Mouse (Mus musculus) gastrocnemius, adult 8-10 months (tissue): Measurements from ENCODE around the gene Tbx21. TPM values are rescaled to one million over a fixed set of nuclear protein-coding genes. Genes with fewer than 3 reads are reported as not detected.

Source experiments
- DNase-seq, 2 experiments: peaks; one replicate each; pipeline ENCODE4 v3.0.0; 2022; ENCODE audit warnings: low spot score in 2 of 2
- total RNA-seq, 4 experiments: library from RNA; stranded (reverse); gene quantifications; 2 replicates each; pipeline ENCODE4 v1.2.4; 2022

Gene Tbx21
- total RNA-seq, 4 experiments from 2014 or later, result 0.19 to 0.58 (median 0.39) TPM

- no peak for DNase-seq
These were observed 17.1 kb upstream of the Tbx21 start for GRCm38 (mm10) chr11:97132185-97132584.

GRCm38 (mm10) chr11:97131683-97132082 lies 16.6 kb upstream of the Tbx21 start:
- no peak for DNase-seq

GRCm38 (mm10) chr11:97130318-97130717 lies 15.2 kb upstream of the Tbx21 start:
- DNase-seq, result no peak

GRCm38 (mm10) chr11:97128956-97129355 lies 13.8 kb upstream of the Tbx21 start:
- no peak for DNase-seq

GRCm38 (mm10) chr11:97127470-97128223 lies 12.5 kb upstream of the Tbx21 start:
- no peak for DNase-seq

- no peak for DNase-seq
These were observed 11.7 kb upstream of the Tbx21 start for GRCm38 (mm10) chr11:97126645-97127468.

GRCm38 (mm10) chr11:97124266-97125036 lies 9.3 kb upstream of the Tbx21 start:
- no peak for DNase-seq

- no peak for DNase-seq
These were observed 8.3 kb upstream of the Tbx21 start for GRCm38 (mm10) chr11:97123282-97123890.

GRCm38 (mm10) chr11:97120641-97121040 lies 5.5 kb upstream of the Tbx21 start:
- DNase-seq, result no peak

GRCm38 (mm10) chr11:97120221-97120620 lies 5.1 kb upstream of the Tbx21 start:
- DNase-seq, result peak in 1 of 2 experiments; percentile 28

- no peak for DNase-seq
These were observed 666 bp upstream of the Tbx21 start for GRCm38 (mm10) chr11:97115797-97116196.

- no peak for DNase-seq
These were observed 2.5 kb downstream of the Tbx21 start for GRCm38 (mm10) chr11:97112519-97113125.

GRCm38 (mm10) chr11:97108976-97109375 lies 6.2 kb downstream of the Tbx21 start:
- no peak for DNase-seq

GRCm38 (mm10) chr11:97104091-97104483 lies 11.0 kb downstream of the Tbx21 start:
- DNase-seq, result no peak

- DNase-seq, result no peak
These were observed 11.7 kb downstream of the Tbx21 start for GRCm38 (mm10) chr11:97103163-97104090.

GRCm38 (mm10) chr11:97101722-97102121 lies 13.4 kb downstream of the Tbx21 start:
- peak; percentile 22 to 46 for DNase-seq

GRCm38 (mm10) chr11:97098791-97099190 lies 16.3 kb downstream of the Tbx21 start:
- DNase-seq, result peak in 1 of 2 experiments; percentile 27

GRCm38 (mm10) chr11:97094600-97094999 lies 20.5 kb downstream of the Tbx21 start:
- DNase-seq, result no peak

- no peak for DNase-seq
These were observed 28.8 kb downstream of the Tbx21 start for GRCm38 (mm10) chr11:97086365-97086764.
